Mouse (Mus musculus): ENCODE data around the gene Fut11.

GRCm38 (mm10) chr14:20656361-20656760 is 38.4 kb upstream of the Fut11 start, which contains the start of gene Myoz1:
- TF ChIP-seq CTCF (IDR thresholded peaks at IDR 0.05; ENCODE audit: low read depth, low read length) (no peak), POLR2A (IDR thresholded peaks at IDR 0.05; ENCODE audit: insufficient read depth, low read length) (no peak), EP300 (IDR thresholded peaks at IDR 0.05; ENCODE audit: insufficient read depth, low read depth, low read length) (no peak)

Data from ES-Bruce4 (cell line).